Mouse (Mus musculus) embryonic facial prominence, embryonic 11.5 days (tissue): ENCODE data around the gene Ost4. TPM values are rescaled to one million over a fixed set of nuclear protein-coding genes. Genes with fewer than 3 reads are reported as not detected.

Source experiments
- ATAC-seq: fragments of 200-750 bp; cut with Nextera tagmentation; replicated peaks from 2 replicates; pipeline ENCODE4 v1.8.0; 2017; ENCODE audit warnings: low read depth; ENCODE audit not compliant: insufficient number of reproducible peaks, low FRiP score, low TSS enrichment
- DNase-seq: peaks from one replicate; pipeline ENCODE4 v3.0.0-alpha.2; 2015; ENCODE audit warnings: low spot score
- H3K27ac ChIP-seq: fragments of 300-500 bp; sonication (generic); replicated peaks from 2 replicates; pipeline ENCODE4 v1.5.1; 2014; ENCODE audit warnings: mild to moderate bottlenecking, low read depth, low read length, control low read depth
- H3K27me3 ChIP-seq: fragments of 300-500 bp; sonication (generic); 2 replicates; pipeline ENCODE4 v1.6.1; 2014; ENCODE audit warnings: mild to moderate bottlenecking, low read length, moderate library complexity, mixed read lengths; ENCODE audit not compliant: control insufficient read depth, insufficient read depth
- H3K36me3 ChIP-seq: fragments of 300-500 bp; sonication (generic); replicated peaks from 2 replicates; pipeline ENCODE4 v1.6.1; 2014; ENCODE audit warnings: low read depth, mild to moderate bottlenecking, low read length, moderate library complexity, mixed read lengths; ENCODE audit not compliant: control insufficient read depth, insufficient read depth
- H3K4me1 ChIP-seq: fragments of 300-500 bp; sonication (generic); 2 replicates; pipeline ENCODE4 v1.6.1; 2014; ENCODE audit warnings: low read length, mixed read lengths; ENCODE audit not compliant: control insufficient read depth, insufficient read depth
- H3K4me2 ChIP-seq: fragments of 300-500 bp; sonication (generic); 2 replicates; pipeline ENCODE4 v1.6.1; 2014; ENCODE audit warnings: low read depth, mild to moderate bottlenecking, control low read depth, low read length, moderate library complexity
- H3K4me3 ChIP-seq: fragments of 300-500 bp; sonication (generic); 2 replicates; pipeline ENCODE4 v1.5.1; 2014; ENCODE audit warnings: low read depth, low read length, control low read depth
- H3K9ac ChIP-seq: fragments of 300-500 bp; sonication (generic); replicated peaks from 2 replicates; pipeline ENCODE4 v1.6.1; 2014; ENCODE audit warnings: mild to moderate bottlenecking, control low read depth, low read length
- H3K9me3 ChIP-seq: fragments of 300-500 bp; sonication (generic); replicated peaks from 2 replicates; pipeline ENCODE4 v1.6.1; 2016; ENCODE audit warnings: mild to moderate bottlenecking, low read length, inconsistent platforms, mixed read lengths; ENCODE audit not compliant: control insufficient read depth
- whole genome bisulfite sequencing: fragments of 180-500 bp; shearing (Covaris S2); extraction: QIAGEN DNeasy Blood & Tissue Kit; methylation state at CpG from one replicate; pipeline ENCODE4 v1.1.7; 2014; 5-methylcytosine and 5-hydroxymethylcytosine counted together
- polyA plus RNA-seq: library from polyadenylated mRNA; unstranded; fragments of >200 nt; fragmentation: Nextera tagmentation; extraction: Ambion mirVana; gene quantifications from 2 replicates; pipeline ENCODE4 v1.2.1, GENCODE M21; 2014

Ost4 gene
- polyA plus RNA-seq, 1 experiment from 2014 or later: 347 TPM

DNA sequence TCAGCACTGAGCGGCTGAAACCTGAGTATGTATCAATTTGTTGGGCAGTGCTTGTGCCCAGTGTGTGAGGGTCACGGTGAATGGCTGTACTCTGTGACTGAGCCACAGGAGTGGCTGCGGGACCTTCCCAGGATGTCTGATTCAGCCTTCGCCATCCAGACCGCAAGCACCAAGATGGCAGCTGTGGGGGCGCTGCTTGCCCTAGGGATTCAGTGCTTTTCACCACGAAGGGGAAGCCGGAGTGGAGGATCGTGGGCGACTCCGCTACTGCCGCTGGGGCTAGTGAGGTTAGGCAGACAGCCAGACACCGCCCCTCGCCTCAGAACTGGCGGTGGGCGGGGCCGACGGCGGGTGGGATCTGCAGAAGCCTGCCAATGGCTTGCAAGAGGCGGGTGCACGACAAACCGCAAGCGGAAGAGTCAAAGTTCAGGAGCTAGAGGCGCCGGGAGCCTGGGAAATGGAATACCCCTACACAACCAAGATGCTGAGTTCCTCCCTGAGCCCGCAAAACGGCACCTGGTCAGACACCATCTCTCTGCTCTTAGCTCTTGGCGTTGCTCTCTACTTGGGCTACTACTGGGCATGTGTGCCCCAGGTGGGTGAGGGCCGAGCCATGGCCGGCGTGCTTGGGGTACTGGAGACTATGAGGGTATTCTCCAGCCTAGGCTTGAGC is 42.2 kb upstream of the Ost4 start:
- Histone ChIP-seq H3K9ac (peak overlapping the region; percentile 46), H3K4me3 (peak overlapping the region; percentile 35), H3K9me3 (no peaks in the 10 kb centered on the region), H3K4me1 (no peaks in the 10 kb centered on the region), H3K27ac (peak overlapping the region; percentile 16; the same call in 1 of the 2 replicates), H3K27me3 (peaks cover 3% of the 10 kb centered on the region), H3K4me2 (peak overlapping the region; percentile 74), H3K36me3 (peaks cover 7% of the 10 kb centered on the region)
- ATAC-seq: peak; percentile 90
- DNase-seq: peak; percentile 94
- 0% methylated on average over 31 of the region's 31 CpGs for WGBS

DNA sequence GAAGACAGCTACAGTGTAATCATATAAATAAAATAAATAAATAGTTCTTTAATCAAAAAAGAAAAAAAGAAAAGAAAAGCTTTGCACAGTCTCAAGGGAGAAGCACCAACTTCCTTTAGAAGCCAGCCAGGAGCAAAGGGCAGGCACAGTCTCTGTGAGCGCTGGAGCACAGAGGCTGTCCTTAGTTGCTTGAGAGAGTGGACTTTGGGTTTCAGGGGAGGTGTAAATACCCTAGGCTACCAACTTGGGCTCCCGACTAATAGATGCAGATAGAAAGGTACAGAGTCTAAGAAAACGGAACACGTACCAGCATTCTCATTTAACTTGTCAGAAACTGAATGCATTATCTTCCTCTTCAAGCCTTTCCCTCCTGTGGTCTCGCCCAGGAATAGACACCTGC is 41.0 kb upstream of the Ost4 start:
- ATAC-seq: no peak

DNA sequence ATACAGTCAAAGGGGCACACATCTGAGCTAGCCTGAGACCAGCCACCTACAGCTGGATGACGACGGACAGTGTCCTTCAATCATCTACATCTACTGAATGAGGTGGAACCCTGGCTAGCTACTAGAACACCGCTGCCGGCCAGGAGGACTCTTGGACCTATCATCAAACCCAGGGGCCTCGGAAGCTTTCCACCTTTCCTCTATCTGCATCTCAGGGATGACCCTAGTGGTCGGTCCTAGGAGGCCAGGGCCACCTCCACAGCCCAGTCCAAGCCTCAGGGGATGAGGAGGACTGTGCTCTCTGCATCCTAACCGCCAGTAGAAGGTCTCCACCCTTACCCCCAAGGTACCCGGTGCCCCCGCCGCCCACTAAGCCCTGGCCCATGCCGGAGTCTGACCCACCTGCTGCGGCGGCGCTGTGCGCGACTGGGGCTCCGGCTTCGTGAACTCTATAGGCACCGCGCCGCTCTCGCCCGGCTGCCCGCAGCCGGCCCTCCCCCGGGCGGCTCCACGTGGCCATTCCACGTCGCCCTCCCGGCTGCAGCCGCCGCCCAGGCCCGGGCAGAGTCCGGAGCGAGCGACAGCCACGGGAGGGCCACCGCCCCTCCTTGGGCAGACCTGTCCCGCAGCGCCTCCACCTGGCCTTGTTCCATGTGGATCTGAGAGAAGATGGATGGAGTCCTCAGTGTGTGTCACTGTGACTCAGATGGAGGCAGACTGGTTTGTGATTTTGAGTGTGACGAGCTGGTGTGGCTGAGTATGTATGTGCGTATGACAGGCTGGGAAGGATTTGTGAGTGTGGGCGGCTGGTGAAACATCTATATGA is 37.6 kb upstream of the Ost4 start, which contains the start of gene Cgref1:
Gene Cgref1, minus strand, starts transcription at position 636 of the 826 bp plus-strand sequence.
- peak within 1 kb of the TSS; percentile 96 for H3K4me2 ChIP-seq
- 5% methylated on average over 44 of the region's 44 CpGs for WGBS
- peak within 1 kb of the TSS; percentile 38 for H3K4me3 ChIP-seq
- DNase-seq (peak; percentile 51), ATAC-seq (peak; percentile 54; the same call in 1 of the 2 replicates)
- H3K27me3 ChIP-seq: peaks cover 3% of the 10 kb centered on the region
- H3K9ac ChIP-seq: peak within 1 kb of the TSS; percentile 67
- H3K9me3 ChIP-seq: no peaks in the 10 kb centered on the region
- H3K4me1 ChIP-seq: no peaks in the 10 kb centered on the region
- no peak within 1 kb of the TSS for H3K27ac ChIP-seq
- H3K36me3 ChIP-seq: no peaks in the 10 kb centered on the region

More for the DNA sequence above, 41.0 kb upstream of the Ost4 start:
- no peaks in the 10 kb centered on the region for H3K4me1 ChIP-seq
- H3K36me3 ChIP-seq: 0 out of 2 replicates have a peak, but pooled peaks cover 3% of the 10 kb centered on the region
- H3K27me3 ChIP-seq: peaks cover 3% of the 10 kb centered on the region
- no peaks in the 10 kb centered on the region for H3K9me3 ChIP-seq
- no peak overlapping the region for H3K4me3 ChIP-seq
- DNase-seq: no peak
- peak overlapping the region; percentile 19; the same call in 1 of the 2 replicates for H3K9ac ChIP-seq
- H3K27ac ChIP-seq: no peak overlapping the region
- WGBS: 63% methylated on average over 5 of the region's 5 CpGs
- H3K4me2 ChIP-seq: no peak overlapping the region

DNA sequence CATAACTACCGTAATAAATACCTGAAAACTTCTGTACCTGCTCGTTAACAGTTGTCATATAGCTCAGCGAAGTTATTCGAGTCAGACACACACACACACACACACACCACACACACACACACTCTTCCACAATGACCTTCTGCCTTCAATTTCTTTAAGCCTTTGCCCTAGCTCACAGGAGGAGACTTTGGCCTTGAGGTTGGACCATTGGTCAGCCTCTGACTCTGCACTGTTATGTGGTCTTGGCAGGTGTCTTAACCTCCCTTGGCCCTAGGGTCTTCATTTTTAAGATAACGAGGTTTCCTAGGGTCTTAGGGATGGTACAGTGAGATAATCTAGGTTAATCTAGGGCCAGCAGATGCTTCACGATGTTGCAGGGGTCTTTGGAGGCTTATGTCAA is 36.8 kb upstream of the Ost4 start:
- no peak overlapping the region for H3K9ac ChIP-seq
- no peak for ATAC-seq
- DNase-seq: no peak
- 89% methylated on average over 6 of the region's 6 CpGs for WGBS
- no peak overlapping the region for H3K27ac ChIP-seq
- H3K9me3 ChIP-seq: no peaks in the 10 kb centered on the region
- H3K36me3 ChIP-seq: no peaks in the 10 kb centered on the region
- H3K27me3 ChIP-seq: peaks cover 3% of the 10 kb centered on the region
- H3K4me2 ChIP-seq: no peak overlapping the region; the same call in 1 of the 2 replicates
- no peak overlapping the region for H3K4me3 ChIP-seq
- H3K4me1 ChIP-seq: no peaks in the 10 kb centered on the region

DNA sequence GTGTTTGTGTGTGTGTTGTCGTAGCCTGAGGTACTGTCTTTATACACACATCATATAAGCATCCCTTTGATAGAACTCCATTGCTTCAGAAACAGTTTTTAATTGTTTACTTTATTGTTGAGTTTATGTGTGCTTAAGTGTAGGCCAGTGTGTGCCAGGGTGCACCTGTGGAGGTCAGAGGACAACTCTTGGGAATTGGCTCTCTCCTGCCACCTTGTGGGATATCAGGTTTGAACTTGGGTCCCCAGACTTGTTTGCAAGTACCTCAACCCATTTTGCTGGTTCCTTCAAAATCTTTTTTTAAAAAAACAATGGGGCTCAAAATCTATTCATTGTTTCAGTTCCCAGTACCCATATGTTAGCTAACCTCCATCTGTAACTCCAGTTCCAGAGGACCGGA is 35.4 kb upstream of the Ost4 start:
- no peaks in the 10 kb centered on the region for H3K4me1 ChIP-seq
- H3K4me3 ChIP-seq: no peak overlapping the region
- H3K27me3 ChIP-seq: peaks cover 3% of the 10 kb centered on the region; the same call in 1 of the 2 replicates
- H3K27ac ChIP-seq: no peak overlapping the region
- ATAC-seq (no peak), DNase-seq (no peak)
- no peaks in the 10 kb centered on the region for H3K36me3 ChIP-seq
- no peak overlapping the region for H3K4me2 ChIP-seq
- H3K9me3 ChIP-seq: no peaks in the 10 kb centered on the region
- 88% methylated on average over 2 of the region's 2 CpGs for WGBS
- no peak overlapping the region for H3K9ac ChIP-seq

DNA sequence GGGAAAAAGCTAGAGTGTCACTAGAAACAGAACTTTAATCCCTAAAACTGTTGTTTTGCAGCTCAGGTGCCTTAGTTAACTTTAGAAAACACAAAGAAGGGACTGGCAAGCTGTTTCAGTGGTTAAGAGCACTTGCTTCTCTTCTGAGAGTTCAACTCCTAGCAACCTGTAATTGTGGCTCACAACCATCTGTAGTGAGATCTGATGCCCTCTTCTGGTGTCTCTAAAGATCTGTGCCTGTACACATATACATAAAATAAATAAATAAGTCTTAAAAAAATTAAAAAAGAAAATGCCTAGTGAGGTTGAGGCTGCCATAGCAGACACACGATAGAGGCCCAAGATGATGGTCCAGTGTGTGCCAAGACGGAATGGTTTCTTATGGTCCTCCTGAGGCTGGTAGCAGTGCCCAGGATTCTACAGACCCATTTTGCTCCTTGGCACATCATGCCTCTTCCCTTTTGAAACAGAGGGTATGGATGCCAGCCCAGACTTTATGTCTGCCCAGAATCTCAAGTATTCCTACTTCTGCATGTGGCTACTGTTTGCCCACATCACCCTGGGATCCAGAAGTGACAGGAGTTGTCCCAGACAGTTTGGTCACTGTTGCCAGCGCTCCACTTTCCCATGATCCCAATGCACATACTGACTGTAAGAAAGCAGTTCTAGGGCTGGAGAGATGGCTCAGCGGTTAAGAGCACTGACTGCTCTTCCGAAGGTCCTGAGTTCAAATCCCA is 27.3 kb upstream of the Ost4 start:
- Histone ChIP-seq H3K4me1 (no peaks in the 10 kb centered on the region), H3K27ac (no peak overlapping the region), H3K4me2 (no peak overlapping the region), H3K36me3 (no peaks in the 10 kb centered on the region), H3K9ac (no peak overlapping the region), H3K27me3 (no peaks in the 10 kb centered on the region), H3K9me3 (no peaks in the 10 kb centered on the region), H3K4me3 (no peak overlapping the region)
- WGBS: 89% methylated on average over 5 of the region's 5 CpGs
- no peak for DNase-seq
- no peak for ATAC-seq

DNA sequence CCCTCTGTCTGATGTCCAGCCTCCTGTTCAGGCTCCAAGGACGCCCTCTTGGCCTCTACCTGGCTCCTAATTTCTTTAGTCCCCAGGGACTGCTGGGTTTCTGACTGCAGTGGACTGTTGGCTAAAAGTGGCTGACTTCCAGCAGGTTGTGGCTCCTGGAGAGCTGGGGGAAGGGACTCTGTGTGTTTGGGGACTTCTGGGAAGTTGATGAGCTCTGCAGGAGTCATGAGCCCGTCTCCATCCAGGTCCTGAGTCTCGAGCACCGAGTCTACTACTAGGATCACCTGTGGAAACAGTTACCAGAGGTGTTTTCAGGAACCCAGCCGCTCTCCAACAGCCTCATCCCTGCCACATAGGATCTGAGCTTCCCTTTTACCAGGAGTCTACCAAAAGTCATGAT is 26.1 kb upstream of the Ost4 start:
- H3K9ac ChIP-seq: no peak overlapping the region
- H3K27ac ChIP-seq: no peak overlapping the region
- ATAC-seq (no peak), DNase-seq (no peak)
- H3K4me3 ChIP-seq: no peak overlapping the region
- no peaks in the 10 kb centered on the region for H3K9me3 ChIP-seq
- H3K36me3 ChIP-seq: no peaks in the 10 kb centered on the region
- WGBS: 63% methylated on average over 5 of the region's 5 CpGs
- no peaks in the 10 kb centered on the region for H3K27me3 ChIP-seq
- H3K4me2 ChIP-seq: no peak overlapping the region
- no peaks in the 10 kb centered on the region for H3K4me1 ChIP-seq
